Mouse (Mus musculus): ENCODE measurements around the gene Atp1b1. TPM values are rescaled to one million over a fixed set of nuclear protein-coding genes. Genes with fewer than 3 reads are reported as not detected.

The Atp1b1 gene
- polyA plus RNA-seq, 1 experiment from 2014 or later: 11.6 TPM

GRCm38 (mm10) chr1:164453739-164454138 lies 4.4 kb downstream of the Atp1b1 start:
- H3K4me3 ChIP-seq (ENCODE audit: low read depth, low read length): no peak overlapping the region
- 85% methylated on average over 5 of the region's 5 CpGs for WGBS
- no peak overlapping the region for H3K27ac ChIP-seq (replicated peaks; ENCODE audit: low read depth, low read length)
- no peak for DNase-seq (ENCODE audit: low spot score)
- H3K27me3 ChIP-seq (ENCODE audit: control insufficient read depth, insufficient read depth, low read length): peaks cover 25% of the 10 kb centered on the region
- ATAC-seq (replicated peaks; ENCODE audit: insufficient number of reproducible peaks, low FRiP score, low TSS enrichment, low read depth): no peak
- H3K4me1 ChIP-seq (ENCODE audit: control insufficient read depth, insufficient read depth, low read length): no peaks in the 10 kb centered on the region; the same call in 1 of the 2 replicates
- H3K9ac ChIP-seq (replicated peaks; ENCODE audit: low read length): no peak overlapping the region
- no peaks in the 10 kb centered on the region for H3K9me3 ChIP-seq (replicated peaks; ENCODE audit: control insufficient read depth, low read length)
- H3K4me2 ChIP-seq (ENCODE audit: low read depth, low read length): no peak overlapping the region
- no peaks in the 10 kb centered on the region for H3K36me3 ChIP-seq (replicated peaks; ENCODE audit: control insufficient read depth, insufficient read depth, low read depth, low read length)

GRCm38 (mm10) chr1:164453146-164453545 lies 5.0 kb downstream of the Atp1b1 start:
- H3K27ac ChIP-seq (replicated peaks; ENCODE audit: low read depth, low read length): no peak overlapping the region
- ATAC-seq (replicated peaks; ENCODE audit: insufficient number of reproducible peaks, low FRiP score, low TSS enrichment, low read depth) (no peak), DNase-seq (ENCODE audit: low spot score) (no peak)
- H3K4me2 ChIP-seq (ENCODE audit: low read depth, low read length): no peak overlapping the region
- no peak overlapping the region for H3K9ac ChIP-seq (replicated peaks; ENCODE audit: low read length)
- H3K9me3 ChIP-seq (replicated peaks; ENCODE audit: control insufficient read depth, low read length): no peaks in the 10 kb centered on the region
- H3K27me3 ChIP-seq (ENCODE audit: control insufficient read depth, insufficient read depth, low read length): peaks cover 20% of the 10 kb centered on the region
- no peaks in the 10 kb centered on the region; the same call in 1 of the 2 replicates for H3K4me1 ChIP-seq (ENCODE audit: control insufficient read depth, insufficient read depth, low read length)
- no peaks in the 10 kb centered on the region for H3K36me3 ChIP-seq (replicated peaks; ENCODE audit: control insufficient read depth, insufficient read depth, low read depth, low read length)
- H3K4me3 ChIP-seq (ENCODE audit: low read depth, low read length): no peak overlapping the region
- 92% methylated on average over 8 of the region's 8 CpGs for WGBS

- peaks cover 20% of the 10 kb centered on the region for H3K27me3 ChIP-seq (ENCODE audit: control insufficient read depth, insufficient read depth, low read length)
- no peak overlapping the region for H3K4me2 ChIP-seq (ENCODE audit: low read depth, low read length)
- no peaks in the 10 kb centered on the region for H3K36me3 ChIP-seq (replicated peaks; ENCODE audit: control insufficient read depth, insufficient read depth, low read depth, low read length)
- 81% methylated on average over 6 of the region's 6 CpGs for WGBS
- H3K4me1 ChIP-seq (ENCODE audit: control insufficient read depth, insufficient read depth, low read length): no peaks in the 10 kb centered on the region; the same call in 1 of the 2 replicates
- no peaks in the 10 kb centered on the region for H3K9me3 ChIP-seq (replicated peaks; ENCODE audit: control insufficient read depth, low read length)
- DNase-seq (ENCODE audit: low spot score) (no peak), ATAC-seq (replicated peaks; ENCODE audit: insufficient number of reproducible peaks, low FRiP score, low TSS enrichment, low read depth) (no peak)
- no peak overlapping the region for H3K27ac ChIP-seq (replicated peaks; ENCODE audit: low read depth, low read length)
- H3K9ac ChIP-seq (replicated peaks; ENCODE audit: low read length): no peak overlapping the region
- H3K4me3 ChIP-seq (ENCODE audit: low read depth, low read length): no peak overlapping the region
These were observed 5.6 kb downstream of the Atp1b1 start for GRCm38 (mm10) chr1:164452580-164452979.

GRCm38 (mm10) chr1:164451346-164451745 lies 6.8 kb downstream of the Atp1b1 start:
- no peak for ATAC-seq (replicated peaks; ENCODE audit: insufficient number of reproducible peaks, low FRiP score, low TSS enrichment, low read depth)
- no peak overlapping the region for H3K27ac ChIP-seq (replicated peaks; ENCODE audit: low read depth, low read length)
- H3K27me3 ChIP-seq (ENCODE audit: control insufficient read depth, insufficient read depth, low read length): peaks cover 9% of the 10 kb centered on the region
- no peak overlapping the region for H3K9ac ChIP-seq (replicated peaks; ENCODE audit: low read length)
- no peaks in the 10 kb centered on the region for H3K36me3 ChIP-seq (replicated peaks; ENCODE audit: control insufficient read depth, insufficient read depth, low read depth, low read length)
- WGBS: 87% methylated on average over 5 of the region's 5 CpGs
- H3K4me1 ChIP-seq (ENCODE audit: control insufficient read depth, insufficient read depth, low read length): no peaks in the 10 kb centered on the region; the same call in 1 of the 2 replicates
- no peak overlapping the region for H3K4me3 ChIP-seq (ENCODE audit: low read depth, low read length)
- DNase-seq (ENCODE audit: low spot score): no peak
- no peaks in the 10 kb centered on the region for H3K9me3 ChIP-seq (replicated peaks; ENCODE audit: control insufficient read depth, low read length)
- H3K4me2 ChIP-seq (ENCODE audit: low read depth, low read length): no peak overlapping the region

- no peak for DNase-seq (ENCODE audit: low spot score)
- H3K36me3 ChIP-seq (replicated peaks; ENCODE audit: control insufficient read depth, insufficient read depth, low read depth, low read length): no peaks in the 10 kb centered on the region
- H3K4me2 ChIP-seq (ENCODE audit: low read depth, low read length): no peak overlapping the region
- 87% methylated on average over 4 of the region's 4 CpGs for WGBS
- ATAC-seq (replicated peaks; ENCODE audit: insufficient number of reproducible peaks, low FRiP score, low TSS enrichment, low read depth): no peak
- H3K9me3 ChIP-seq (replicated peaks; ENCODE audit: control insufficient read depth, low read length): no peaks in the 10 kb centered on the region
- peaks cover 4% of the 10 kb centered on the region; the same call in 1 of the 2 replicates for H3K27me3 ChIP-seq (ENCODE audit: control insufficient read depth, insufficient read depth, low read length)
- H3K9ac ChIP-seq (replicated peaks; ENCODE audit: low read length): no peak overlapping the region
- no peaks in the 10 kb centered on the region; the same call in 1 of the 2 replicates for H3K4me1 ChIP-seq (ENCODE audit: control insufficient read depth, insufficient read depth, low read length)
- no peak overlapping the region for H3K27ac ChIP-seq (replicated peaks; ENCODE audit: low read depth, low read length)
- H3K4me3 ChIP-seq (ENCODE audit: low read depth, low read length): no peak overlapping the region
These were observed 7.5 kb downstream of the Atp1b1 start for GRCm38 (mm10) chr1:164450644-164451043.

- H3K27me3 ChIP-seq (ENCODE audit: control insufficient read depth, insufficient read depth, low read length): peaks cover 3% of the 10 kb centered on the region; the same call in 1 of the 2 replicates
- H3K27ac ChIP-seq (replicated peaks; ENCODE audit: low read depth, low read length): no peak overlapping the region
- no peaks in the 10 kb centered on the region for H3K9me3 ChIP-seq (replicated peaks; ENCODE audit: control insufficient read depth, low read length)
- ATAC-seq (replicated peaks; ENCODE audit: insufficient number of reproducible peaks, low FRiP score, low TSS enrichment, low read depth) (no peak), DNase-seq (ENCODE audit: low spot score) (no peak)
- no peak overlapping the region for H3K4me2 ChIP-seq (ENCODE audit: low read depth, low read length)
- H3K4me3 ChIP-seq (ENCODE audit: low read depth, low read length): no peak overlapping the region
- H3K4me1 ChIP-seq (ENCODE audit: control insufficient read depth, insufficient read depth, low read length): no peaks in the 10 kb centered on the region; the same call in 1 of the 2 replicates
- H3K36me3 ChIP-seq (replicated peaks; ENCODE audit: control insufficient read depth, insufficient read depth, low read depth, low read length): no peaks in the 10 kb centered on the region
- no peak overlapping the region for H3K9ac ChIP-seq (replicated peaks; ENCODE audit: low read length)
- WGBS: 85% methylated on average over 4 of the region's 4 CpGs
These were observed 7.9 kb downstream of the Atp1b1 start for GRCm38 (mm10) chr1:164450231-164450630.

GRCm38 (mm10) chr1:164449626-164450025 lies 8.5 kb downstream of the Atp1b1 start:
- Histone ChIP-seq H3K9me3 (replicated peaks; ENCODE audit: control insufficient read depth, low read length) (no peaks in the 10 kb centered on the region), H3K4me1 (ENCODE audit: control insufficient read depth, insufficient read depth, low read length) (no peaks in the 10 kb centered on the region; the same call in 1 of the 2 replicates), H3K36me3 (replicated peaks; ENCODE audit: control insufficient read depth, insufficient read depth, low read depth, low read length) (no peaks in the 10 kb centered on the region), H3K4me3 (ENCODE audit: low read depth, low read length) (no peak overlapping the region), H3K27ac (replicated peaks; ENCODE audit: low read depth, low read length) (no peak overlapping the region), H3K9ac (replicated peaks; ENCODE audit: low read length) (no peak overlapping the region), H3K4me2 (ENCODE audit: low read depth, low read length) (no peak overlapping the region), H3K27me3 (ENCODE audit: control insufficient read depth, insufficient read depth, low read length) (no peaks in the 10 kb centered on the region)
- WGBS: 81% methylated on average over 8 of the region's 8 CpGs
- DNase-seq (ENCODE audit: low spot score): no peak
- ATAC-seq (replicated peaks; ENCODE audit: insufficient number of reproducible peaks, low FRiP score, low TSS enrichment, low read depth): no peak

- no peak overlapping the region for H3K4me3 ChIP-seq (ENCODE audit: low read depth, low read length)
- H3K27ac ChIP-seq (replicated peaks; ENCODE audit: low read depth, low read length): no peak overlapping the region
- no peaks in the 10 kb centered on the region for H3K9me3 ChIP-seq (replicated peaks; ENCODE audit: control insufficient read depth, low read length)
- no peak overlapping the region for H3K4me2 ChIP-seq (ENCODE audit: low read depth, low read length)
- ATAC-seq (replicated peaks; ENCODE audit: insufficient number of reproducible peaks, low FRiP score, low TSS enrichment, low read depth) (no peak), DNase-seq (ENCODE audit: low spot score) (no peak)
- 86% methylated on average over 6 of the region's 6 CpGs for WGBS
- no peaks in the 10 kb centered on the region for H3K36me3 ChIP-seq (replicated peaks; ENCODE audit: control insufficient read depth, insufficient read depth, low read depth, low read length)
- H3K4me1 ChIP-seq (ENCODE audit: control insufficient read depth, insufficient read depth, low read length): no peaks in the 10 kb centered on the region
- H3K9ac ChIP-seq (replicated peaks; ENCODE audit: low read length): no peak overlapping the region
- H3K27me3 ChIP-seq (ENCODE audit: control insufficient read depth, insufficient read depth, low read length): no peaks in the 10 kb centered on the region
These were observed 10.6 kb downstream of the Atp1b1 start for GRCm38 (mm10) chr1:164447521-164447920.
